Mouse (Mus musculus): ENCODE measurements around the gene Marco. TPM values are rescaled to one million over a fixed set of nuclear protein-coding genes. Genes with fewer than 3 reads are reported as not detected.

Marco gene
- polyA plus RNA-seq, 1 experiment: 0.36 TPM

GRCm38 (mm10) chr1:120474825-120475224 is 30.0 kb downstream of the Marco start:
- no peak overlapping the region for H3K4me3 ChIP-seq (ENCODE audit: control insufficient read depth, insufficient read depth, low read length)
- WGBS: 26% methylated on average over 4 of the region's 4 CpGs
- H3K36me3 ChIP-seq (ENCODE audit: control insufficient read depth, insufficient read depth, low read length): no peaks in the 10 kb centered on the region
- H3K4me1 ChIP-seq (replicated peaks; ENCODE audit: control insufficient read depth, insufficient read depth, low read length): no peaks in the 10 kb centered on the region
- H3K27me3 ChIP-seq (ENCODE audit: control insufficient read depth, insufficient read depth, low read length): no peaks in the 10 kb centered on the region
- TF ChIP-seq POLR2A (IDR thresholded peaks at IDR 0.05; ENCODE audit: control insufficient read depth, extremely low read depth, insufficient read depth, low read length, poor library complexity): no peak
- TF ChIP-seq CTCF (IDR thresholded peaks at IDR 0.05; ENCODE audit: borderline replicate concordance, control insufficient read depth, extremely low read depth, insufficient read depth, low read length, poor library complexity): no peak
- no peak overlapping the region for H3K27ac ChIP-seq (ENCODE audit: control insufficient read depth, insufficient read depth, low read length)
- DNase-seq: no peak

GRCm38 (mm10) chr1:120468891-120469290 is 35.9 kb downstream of the Marco start:
- TF ChIP-seq CTCF (IDR thresholded peaks at IDR 0.05; ENCODE audit: borderline replicate concordance, control insufficient read depth, extremely low read depth, insufficient read depth, low read length, poor library complexity): no peak
- TF ChIP-seq POLR2A (IDR thresholded peaks at IDR 0.05; ENCODE audit: control insufficient read depth, extremely low read depth, insufficient read depth, low read length, poor library complexity): no peak
- 25% methylated on average over 15 of the region's 15 CpGs for WGBS
- Histone ChIP-seq H3K4me1 (replicated peaks; ENCODE audit: control insufficient read depth, insufficient read depth, low read length) (peaks cover 3% of the 10 kb centered on the region; the same call in 1 of the 2 replicates), H3K36me3 (ENCODE audit: control insufficient read depth, insufficient read depth, low read length) (no peaks in the 10 kb centered on the region), H3K4me3 (ENCODE audit: control insufficient read depth, insufficient read depth, low read length) (no peak overlapping the region), H3K27ac (ENCODE audit: control insufficient read depth, insufficient read depth, low read length) (no peak overlapping the region), H3K27me3 (ENCODE audit: control insufficient read depth, insufficient read depth, low read length) (no peaks in the 10 kb centered on the region)
- DNase-seq: peak; percentile 16

- H3K27me3 ChIP-seq (ENCODE audit: control insufficient read depth, insufficient read depth, low read length): no peaks in the 10 kb centered on the region
- H3K4me1 ChIP-seq (replicated peaks; ENCODE audit: control insufficient read depth, insufficient read depth, low read length): peaks cover 3% of the 10 kb centered on the region; the same call in 1 of the 2 replicates
- H3K36me3 ChIP-seq (ENCODE audit: control insufficient read depth, insufficient read depth, low read length): no peaks in the 10 kb centered on the region
- no peak for DNase-seq
- no peak overlapping the region for H3K4me3 ChIP-seq (ENCODE audit: control insufficient read depth, insufficient read depth, low read length)
- TF ChIP-seq POLR2A (IDR thresholded peaks at IDR 0.05; ENCODE audit: control insufficient read depth, extremely low read depth, insufficient read depth, low read length, poor library complexity): no peak
- TF ChIP-seq CTCF (IDR thresholded peaks at IDR 0.05; ENCODE audit: borderline replicate concordance, control insufficient read depth, extremely low read depth, insufficient read depth, low read length, poor library complexity): no peak
- no peak overlapping the region for H3K27ac ChIP-seq (ENCODE audit: control insufficient read depth, insufficient read depth, low read length)
- 58% methylated on average over 2 of the region's 2 CpGs for WGBS
Observed at GRCm38 (mm10) chr1:120467323-120467722, 37.5 kb downstream of the Marco start.

- TF ChIP-seq CTCF (IDR thresholded peaks at IDR 0.05; ENCODE audit: borderline replicate concordance, control insufficient read depth, extremely low read depth, insufficient read depth, low read length, poor library complexity) (no peak), POLR2A (IDR thresholded peaks at IDR 0.05; ENCODE audit: control insufficient read depth, extremely low read depth, insufficient read depth, low read length, poor library complexity) (no peak)
- H3K4me1 ChIP-seq (replicated peaks; ENCODE audit: control insufficient read depth, insufficient read depth, low read length): peaks cover 3% of the 10 kb centered on the region; the same call in 1 of the 2 replicates
- WGBS: 32% methylated on average over 7 of the region's 7 CpGs
- no peak overlapping the region for H3K4me3 ChIP-seq (ENCODE audit: control insufficient read depth, insufficient read depth, low read length)
- DNase-seq: no peak
- no peaks in the 10 kb centered on the region for H3K36me3 ChIP-seq (ENCODE audit: control insufficient read depth, insufficient read depth, low read length)
- no peak overlapping the region for H3K27ac ChIP-seq (ENCODE audit: control insufficient read depth, insufficient read depth, low read length)
- no peaks in the 10 kb centered on the region for H3K27me3 ChIP-seq (ENCODE audit: control insufficient read depth, insufficient read depth, low read length)
Observed at GRCm38 (mm10) chr1:120466751-120467150, 38.1 kb downstream of the Marco start.

GRCm38 (mm10) chr1:120459032-120459431 is 45.8 kb downstream of the Marco start:
- no peaks in the 10 kb centered on the region for H3K27me3 ChIP-seq (ENCODE audit: control insufficient read depth, insufficient read depth, low read length)
- no peak overlapping the region for H3K4me3 ChIP-seq (ENCODE audit: control insufficient read depth, insufficient read depth, low read length)
- no peak for TF ChIP-seq POLR2A (IDR thresholded peaks at IDR 0.05; ENCODE audit: control insufficient read depth, extremely low read depth, insufficient read depth, low read length, poor library complexity)
- no peak for TF ChIP-seq CTCF (IDR thresholded peaks at IDR 0.05; ENCODE audit: borderline replicate concordance, control insufficient read depth, extremely low read depth, insufficient read depth, low read length, poor library complexity)
- no peaks in the 10 kb centered on the region for H3K36me3 ChIP-seq (ENCODE audit: control insufficient read depth, insufficient read depth, low read length)
- no peak overlapping the region for H3K27ac ChIP-seq (ENCODE audit: control insufficient read depth, insufficient read depth, low read length)
- 94% methylated on average over 6 of the region's 6 CpGs for WGBS
- no peak for DNase-seq
- no peaks in the 10 kb centered on the region for H3K4me1 ChIP-seq (replicated peaks; ENCODE audit: control insufficient read depth, insufficient read depth, low read length)

- Histone ChIP-seq H3K27me3 (ENCODE audit: control insufficient read depth, insufficient read depth, low read length) (no peaks in the 10 kb centered on the region), H3K27ac (ENCODE audit: control insufficient read depth, insufficient read depth, low read length) (no peak overlapping the region), H3K36me3 (ENCODE audit: control insufficient read depth, insufficient read depth, low read length) (no peaks in the 10 kb centered on the region), H3K4me1 (replicated peaks; ENCODE audit: control insufficient read depth, insufficient read depth, low read length) (no peaks in the 10 kb centered on the region), H3K4me3 (ENCODE audit: control insufficient read depth, insufficient read depth, low read length) (no peak overlapping the region)
- DNase-seq: no peak
- WGBS: 87% methylated on average over 5 of the region's 5 CpGs
- no peak for TF ChIP-seq CTCF (IDR thresholded peaks at IDR 0.05; ENCODE audit: borderline replicate concordance, control insufficient read depth, extremely low read depth, insufficient read depth, low read length, poor library complexity)
- TF ChIP-seq POLR2A (IDR thresholded peaks at IDR 0.05; ENCODE audit: control insufficient read depth, extremely low read depth, insufficient read depth, low read length, poor library complexity): no peak
Observed at GRCm38 (mm10) chr1:120458524-120458923, 46.3 kb downstream of the Marco start.
